Mouse (Mus musculus): ENCODE measurements around the gene Bdkrb2. TPM values are rescaled to one million over a fixed set of nuclear protein-coding genes. Genes with fewer than 3 reads are reported as not detected.

Gene Bdkrb2
- polyA plus RNA-seq (2012; ENCODE audit: insufficient read depth, insufficient read length, missing spikeins) = not detected in 2 replicates

GRCm38 (mm10) chr12:105562936-105563680, at the start of gene Bdkrb2:
TSS of gene Bdkrb2 (plus strand) at chr12:105563226.
- Histone ChIP-seq H3K27ac (ENCODE audit: insufficient read depth, low read depth, low read length) (no peak within 1 kb of the TSS), H3K4me1 (ENCODE audit: control insufficient read depth, insufficient read depth, low read length) (no peaks in the 10 kb centered on the region), H3K4me3 (ENCODE audit: insufficient read depth, low read length) (no peak within 1 kb of the TSS)
- TF ChIP-seq POLR2A (IDR thresholded peaks at IDR 0.05; ENCODE audit: borderline replicate concordance, low read depth, low read length) = no peak
- no peak for TF ChIP-seq CTCF (IDR thresholded peaks at IDR 0.05; ENCODE audit: low read depth, low read length)

DNA sequence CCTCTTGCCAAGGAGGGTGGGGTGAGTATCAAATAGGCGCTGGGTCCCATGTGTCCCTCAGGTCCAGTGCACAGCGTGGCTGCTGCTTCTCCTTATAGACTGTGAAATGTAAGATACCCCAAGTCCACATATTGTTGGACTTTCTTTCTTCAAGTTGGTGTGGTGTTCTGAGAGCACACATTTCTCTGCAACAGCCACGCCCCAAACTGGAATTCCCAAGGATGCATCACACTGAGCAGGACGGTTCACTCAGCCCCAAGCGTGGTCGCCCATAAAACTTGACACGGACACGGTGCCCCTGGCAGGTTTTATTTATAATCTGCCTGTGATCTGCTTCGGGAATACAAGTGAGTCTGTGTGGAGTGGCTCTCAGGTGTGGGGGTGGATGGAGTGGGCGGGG, 48.9 kb upstream of the Bdkrb2 start:
- H3K4me1 ChIP-seq (ENCODE audit: control insufficient read depth, insufficient read depth, low read length) = no peaks in the 10 kb centered on the region
- no peak overlapping the region for H3K27ac ChIP-seq (ENCODE audit: insufficient read depth, low read depth, low read length)
- no peak overlapping the region for H3K4me3 ChIP-seq (ENCODE audit: insufficient read depth, low read length)
- TF ChIP-seq POLR2A (IDR thresholded peaks at IDR 0.05; ENCODE audit: borderline replicate concordance, low read depth, low read length) (no peak), CTCF (IDR thresholded peaks at IDR 0.05; ENCODE audit: low read depth, low read length) (no peak)

- no peaks in the 10 kb centered on the region for H3K4me1 ChIP-seq (ENCODE audit: control insufficient read depth, insufficient read depth, low read length)
- no peak overlapping the region for H3K27ac ChIP-seq (ENCODE audit: insufficient read depth, low read depth, low read length)
- no peak overlapping the region for H3K4me3 ChIP-seq (ENCODE audit: insufficient read depth, low read length)
- no peak for TF ChIP-seq CTCF (IDR thresholded peaks at IDR 0.05; ENCODE audit: low read depth, low read length)
Observed at GRCm38 (mm10) chr12:105517026-105517675, 45.9 kb upstream of the Bdkrb2 start.

- Histone ChIP-seq H3K4me3 (ENCODE audit: insufficient read depth, low read length) (no peak overlapping the region), H3K4me1 (ENCODE audit: control insufficient read depth, insufficient read depth, low read length) (no peaks in the 10 kb centered on the region), H3K27ac (ENCODE audit: insufficient read depth, low read depth, low read length) (no peak overlapping the region)
- TF ChIP-seq CTCF (IDR thresholded peaks at IDR 0.05; ENCODE audit: low read depth, low read length) (no peak), POLR2A (IDR thresholded peaks at IDR 0.05; ENCODE audit: borderline replicate concordance, low read depth, low read length) (no peak)
Observed at GRCm38 (mm10) chr12:105519851-105520250, 43.2 kb upstream of the Bdkrb2 start.

- TF ChIP-seq CTCF (IDR thresholded peaks at IDR 0.05; ENCODE audit: low read depth, low read length) = no peak
- TF ChIP-seq POLR2A (IDR thresholded peaks at IDR 0.05; ENCODE audit: borderline replicate concordance, low read depth, low read length) = no peak
- no peak overlapping the region for H3K27ac ChIP-seq (ENCODE audit: insufficient read depth, low read depth, low read length)
- no peaks in the 10 kb centered on the region for H3K4me1 ChIP-seq (ENCODE audit: control insufficient read depth, insufficient read depth, low read length)
- H3K4me3 ChIP-seq (ENCODE audit: insufficient read depth, low read length) = no peak overlapping the region
Observed at GRCm38 (mm10) chr12:105521170-105521762, 41.8 kb upstream of the Bdkrb2 start.

GRCm38 (mm10) chr12:105523737-105524136, 39.3 kb upstream of the Bdkrb2 start:
- no peaks in the 10 kb centered on the region for H3K4me1 ChIP-seq (ENCODE audit: control insufficient read depth, insufficient read depth, low read length)
- no peak overlapping the region for H3K4me3 ChIP-seq (ENCODE audit: insufficient read depth, low read length)
- TF ChIP-seq POLR2A (IDR thresholded peaks at IDR 0.05; ENCODE audit: borderline replicate concordance, low read depth, low read length) = no peak
- no peak for TF ChIP-seq CTCF (IDR thresholded peaks at IDR 0.05; ENCODE audit: low read depth, low read length)
- H3K27ac ChIP-seq (ENCODE audit: insufficient read depth, low read depth, low read length) = no peak overlapping the region

GRCm38 (mm10) chr12:105526186-105526585, 36.8 kb upstream of the Bdkrb2 start:
- no peak for TF ChIP-seq POLR2A (IDR thresholded peaks at IDR 0.05; ENCODE audit: borderline replicate concordance, low read depth, low read length)
- TF ChIP-seq CTCF (IDR thresholded peaks at IDR 0.05; ENCODE audit: low read depth, low read length) = no peak
- Histone ChIP-seq H3K4me3 (ENCODE audit: insufficient read depth, low read length) (no peak overlapping the region), H3K27ac (ENCODE audit: insufficient read depth, low read depth, low read length) (no peak overlapping the region), H3K4me1 (ENCODE audit: control insufficient read depth, insufficient read depth, low read length) (no peaks in the 10 kb centered on the region)

DNA sequence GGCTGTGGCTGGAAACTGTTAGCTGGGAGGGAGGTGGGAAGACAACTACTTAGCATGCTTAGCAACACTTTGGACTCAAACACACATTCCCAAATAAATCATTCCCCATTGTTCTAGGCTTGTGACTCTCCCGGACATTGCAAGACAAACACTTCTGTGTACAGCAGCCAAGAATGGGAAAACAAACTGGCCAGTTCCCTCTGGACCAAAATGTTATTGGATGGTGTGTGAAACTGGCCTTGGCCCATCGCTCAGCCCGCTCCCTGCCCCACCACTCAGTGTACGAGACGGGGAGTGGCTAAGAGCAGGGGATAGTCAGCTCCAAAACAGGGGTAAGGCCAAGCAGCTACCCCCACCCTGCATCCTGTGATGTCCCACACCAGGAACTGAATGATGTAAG, 36.2 kb upstream of the Bdkrb2 start:
- H3K27ac ChIP-seq (ENCODE audit: insufficient read depth, low read depth, low read length) = no peak overlapping the region

GRCm38 (mm10) chr12:105529545-105529944, 33.5 kb upstream of the Bdkrb2 start:
- TF ChIP-seq CTCF (IDR thresholded peaks at IDR 0.05; ENCODE audit: low read depth, low read length) (no peak), POLR2A (IDR thresholded peaks at IDR 0.05; ENCODE audit: borderline replicate concordance, low read depth, low read length) (no peak)
- no peak overlapping the region for H3K27ac ChIP-seq (ENCODE audit: insufficient read depth, low read depth, low read length)
- no peak overlapping the region for H3K4me3 ChIP-seq (ENCODE audit: insufficient read depth, low read length)
- no peaks in the 10 kb centered on the region for H3K4me1 ChIP-seq (ENCODE audit: control insufficient read depth, insufficient read depth, low read length)

More for the DNA sequence above, 36.2 kb upstream of the Bdkrb2 start:
- H3K4me3 ChIP-seq (ENCODE audit: insufficient read depth, low read length) = no peak overlapping the region
- no peaks in the 10 kb centered on the region for H3K4me1 ChIP-seq (ENCODE audit: control insufficient read depth, insufficient read depth, low read length)
- TF ChIP-seq POLR2A (IDR thresholded peaks at IDR 0.05; ENCODE audit: borderline replicate concordance, low read depth, low read length) (no peak), CTCF (IDR thresholded peaks at IDR 0.05; ENCODE audit: low read depth, low read length) (no peak)
